Mouse (Mus musculus): ENCODE measurements around the gene Gm5447.

Gm5447 gene

DNA sequence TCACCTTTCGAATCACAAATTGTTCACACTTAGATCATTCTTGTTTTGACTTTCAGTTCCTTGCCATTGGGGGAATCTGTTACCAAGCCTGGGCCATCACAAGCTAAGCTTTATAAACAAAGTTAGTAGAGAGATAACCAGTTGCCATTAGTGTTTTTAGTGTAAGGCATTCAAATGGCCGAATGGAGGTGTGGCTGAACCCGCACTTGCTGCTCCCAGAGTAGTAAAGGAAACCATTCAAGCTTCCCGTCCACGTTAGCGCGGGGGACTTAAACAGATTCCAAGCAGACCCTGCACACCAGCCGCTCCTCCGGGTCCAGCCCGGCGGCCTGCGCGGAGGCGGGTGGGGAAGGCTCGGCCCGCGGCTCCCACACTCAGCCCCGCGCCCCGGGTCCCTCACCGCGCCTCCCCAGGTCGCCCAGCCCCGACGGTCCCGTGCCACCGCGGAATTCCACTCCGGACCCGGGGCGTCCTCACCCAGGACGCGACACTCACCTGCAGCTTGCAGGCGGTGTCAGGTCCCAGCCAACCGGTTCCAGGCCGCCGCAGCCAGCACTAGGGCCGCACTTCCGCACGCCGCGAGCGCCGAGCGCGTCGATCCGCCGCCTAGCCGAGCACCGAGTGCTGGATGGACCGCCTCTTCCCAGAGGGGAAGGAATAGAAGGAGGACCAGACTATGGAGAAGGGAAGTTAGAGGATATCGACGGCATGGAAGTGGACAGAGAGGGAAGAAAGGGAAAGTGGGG lies at the start of gene Gm5447, which contains the start of gene Exoc2:
TSS of gene Gm5447 (plus strand) at position 704 of the 746 bp plus-strand sequence.
TSS of gene Exoc2 (minus strand) at position 593 of the 746 bp plus-strand sequence.
- peak; percentile 80 for DNase-seq (ENCODE audit: low spot score)

DNA sequence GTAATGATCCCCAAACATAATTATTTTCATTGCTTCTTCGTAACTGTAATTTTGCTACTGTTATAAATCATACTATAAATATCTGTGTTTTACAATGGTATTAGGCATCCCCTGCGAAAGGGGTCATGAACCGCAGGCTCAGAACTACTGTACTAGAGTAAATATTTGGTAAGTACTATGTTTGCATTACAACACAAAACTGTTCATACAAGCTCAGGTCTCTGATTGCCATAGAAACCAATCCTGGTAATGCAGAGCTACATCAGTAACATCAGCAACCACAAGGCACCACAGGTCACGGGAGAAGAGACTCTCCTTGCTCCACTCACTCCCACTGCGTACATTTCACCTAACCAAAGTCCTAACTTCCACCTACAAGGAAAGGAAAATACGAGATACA lies 49.7 kb upstream of the Gm5447 start:
- DNase-seq (ENCODE audit: low spot score): no peak

DNA sequence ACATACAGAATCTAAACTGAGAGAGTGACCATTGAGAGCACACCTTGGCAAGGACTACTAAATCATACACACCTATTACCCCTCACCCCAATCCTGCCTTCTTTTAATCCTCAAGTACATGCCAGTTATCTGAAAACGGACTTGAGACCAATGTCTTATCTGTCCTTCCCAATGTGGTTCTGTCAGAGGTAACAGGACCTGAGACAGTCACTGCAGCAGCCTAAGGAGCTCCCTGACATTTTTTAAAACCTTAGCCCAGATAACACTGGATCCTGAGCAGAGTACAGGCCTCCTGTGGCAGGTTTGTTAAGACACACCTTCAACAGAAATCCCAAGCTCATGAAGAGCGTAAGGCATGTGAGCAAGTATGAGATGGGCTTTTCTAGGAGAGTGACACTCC lies 44.9 kb upstream of the Gm5447 start:
- no peak for DNase-seq (ENCODE audit: low spot score)

DNA sequence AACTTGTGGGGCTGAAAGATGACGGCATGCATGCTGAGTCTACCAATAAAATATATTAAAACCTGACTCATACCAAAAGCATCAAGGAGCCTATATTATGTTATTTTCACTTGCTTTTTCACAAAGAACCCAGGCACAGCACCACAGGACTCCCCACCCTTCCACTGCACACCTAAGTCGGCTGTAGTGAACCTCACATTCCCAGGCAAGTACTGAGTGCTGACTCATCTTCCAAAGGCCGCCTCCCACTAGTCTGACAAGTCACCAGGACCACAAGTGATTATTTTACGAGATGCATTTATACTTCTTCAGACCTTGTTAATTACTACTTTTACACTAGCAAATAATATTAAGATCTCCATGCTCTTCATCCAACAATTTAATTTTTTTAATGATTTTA lies 42.4 kb upstream of the Gm5447 start:
- no peak for DNase-seq (ENCODE audit: low spot score)

DNA sequence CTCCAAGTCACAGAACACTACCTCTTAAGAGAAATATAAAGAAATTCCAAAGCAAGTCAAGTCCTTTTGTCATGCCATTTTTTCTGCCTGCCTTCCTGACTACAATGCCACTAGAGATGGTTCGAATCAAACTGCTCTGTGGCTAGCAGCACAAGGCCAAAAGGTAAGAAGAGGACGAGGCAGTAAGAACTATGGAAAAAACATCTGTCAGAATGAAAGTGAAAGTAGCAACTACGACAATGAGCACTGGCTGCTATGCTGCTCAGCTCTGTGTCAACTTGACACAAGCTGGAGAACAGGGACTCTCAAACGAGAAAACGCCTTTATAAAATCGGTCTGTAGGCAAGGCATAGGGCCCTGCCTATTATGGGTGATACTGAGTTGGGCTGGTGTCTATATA lies 41.0 kb upstream of the Gm5447 start:
- DNase-seq (ENCODE audit: low spot score): no peak

DNA sequence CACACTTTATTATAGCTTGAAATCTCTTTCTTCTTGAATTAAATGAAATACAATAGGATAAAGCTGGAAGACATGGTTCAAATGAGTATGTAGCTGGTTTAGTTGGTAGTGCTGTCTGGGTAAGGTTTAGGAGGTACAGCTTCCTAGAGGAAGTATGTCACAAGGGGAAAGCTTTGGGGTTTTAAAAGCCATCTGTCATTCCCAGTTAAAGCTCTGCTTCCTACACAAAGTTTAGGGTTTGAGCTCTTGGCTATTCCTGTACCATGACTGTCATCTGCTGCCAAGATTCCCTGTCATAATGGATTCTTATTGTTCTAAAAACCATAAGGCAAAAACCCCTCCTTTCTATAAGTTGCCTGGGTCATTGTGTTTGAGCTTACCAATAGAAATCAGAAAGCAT lies 28.2 kb upstream of the Gm5447 start:
- DNase-seq (ENCODE audit: low spot score): no peak

DNA sequence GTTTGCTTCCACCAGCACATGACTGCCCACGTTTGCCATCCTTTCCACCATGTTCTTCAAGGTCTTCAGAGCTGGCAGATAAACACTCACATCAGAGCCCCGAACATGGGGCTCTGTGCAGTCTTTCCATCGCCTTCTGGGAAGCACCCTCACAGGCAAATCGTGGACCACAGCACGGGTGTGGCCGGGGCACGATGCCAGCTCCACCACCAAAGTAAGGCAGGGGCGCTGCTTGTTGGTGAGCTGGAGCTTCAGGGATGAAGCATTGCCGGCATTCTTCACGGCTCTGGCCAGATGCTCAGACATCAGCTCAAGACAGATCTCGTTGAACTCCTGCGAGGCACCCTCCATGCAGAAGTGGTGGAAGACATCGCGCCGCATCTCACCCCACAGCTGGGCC lies 26.9 kb upstream of the Gm5447 start:
- DNase-seq (ENCODE audit: low spot score): no peak

DNA sequence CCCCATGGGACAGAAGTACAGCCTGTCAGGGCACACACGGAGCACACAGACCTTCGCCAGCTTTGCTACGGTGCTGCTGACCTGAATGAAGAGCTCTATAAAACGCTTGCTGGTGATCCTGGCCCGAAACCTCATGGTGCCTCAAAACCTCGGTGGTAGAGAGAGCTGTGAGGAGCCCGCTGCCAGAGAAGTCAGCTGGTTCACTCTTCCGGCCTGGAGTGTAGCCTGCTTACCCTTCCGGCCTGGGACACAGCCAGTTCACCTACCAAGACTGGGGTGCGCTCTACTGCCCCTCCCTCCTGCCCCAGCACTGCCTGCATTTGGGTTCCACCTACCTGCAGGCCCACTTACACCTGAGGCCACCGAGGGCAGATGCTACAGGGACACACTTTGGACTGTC lies 26.5 kb upstream of the Gm5447 start, which contains the start of gene Hus1b:
TSS of gene Hus1b (minus strand) at position 220 of the 400 bp plus-strand sequence.
- DNase-seq (ENCODE audit: low spot score): no peak

DNA sequence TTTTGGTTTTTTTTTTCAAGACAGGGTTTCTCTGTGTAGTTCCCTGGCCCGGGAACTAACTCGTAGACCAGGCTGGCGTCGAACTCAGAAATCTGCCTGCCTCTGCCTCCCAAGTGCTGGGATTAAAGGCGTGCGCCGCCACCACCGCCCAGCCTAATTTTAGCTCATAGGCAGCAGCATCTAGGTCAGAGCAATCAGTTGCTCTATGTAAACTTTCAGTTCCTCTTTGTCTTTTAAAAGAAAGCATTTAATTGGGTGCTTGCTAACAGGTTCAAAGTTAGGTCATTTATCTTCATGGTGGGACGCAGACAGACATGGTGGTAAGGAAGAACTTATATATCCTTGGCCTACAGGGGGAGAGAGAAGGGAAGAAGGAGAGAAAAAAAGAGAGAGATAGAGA lies 24.8 kb upstream of the Gm5447 start:
- DNase-seq (ENCODE audit: low spot score): no peak

DNA sequence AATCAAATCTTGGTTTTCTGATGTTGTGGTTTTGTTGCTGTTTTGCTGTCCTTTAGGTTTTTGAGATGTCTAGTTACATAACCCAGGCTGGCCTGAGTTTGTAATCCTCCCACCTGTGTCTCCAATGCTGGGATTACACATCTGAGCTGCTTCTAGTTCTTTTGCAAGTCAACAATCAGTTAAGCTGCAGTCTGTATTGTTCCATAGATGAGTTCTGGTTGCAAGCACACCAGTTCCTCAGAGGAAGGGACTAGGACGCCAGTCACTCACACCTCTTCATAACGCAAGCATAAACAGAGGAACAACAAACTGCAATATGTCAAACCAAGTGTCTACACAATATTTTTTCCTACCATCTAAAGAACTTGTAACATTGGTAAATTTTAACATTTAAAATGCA lies 22.0 kb upstream of the Gm5447 start:
- DNase-seq (ENCODE audit: low spot score): no peak

DNA sequence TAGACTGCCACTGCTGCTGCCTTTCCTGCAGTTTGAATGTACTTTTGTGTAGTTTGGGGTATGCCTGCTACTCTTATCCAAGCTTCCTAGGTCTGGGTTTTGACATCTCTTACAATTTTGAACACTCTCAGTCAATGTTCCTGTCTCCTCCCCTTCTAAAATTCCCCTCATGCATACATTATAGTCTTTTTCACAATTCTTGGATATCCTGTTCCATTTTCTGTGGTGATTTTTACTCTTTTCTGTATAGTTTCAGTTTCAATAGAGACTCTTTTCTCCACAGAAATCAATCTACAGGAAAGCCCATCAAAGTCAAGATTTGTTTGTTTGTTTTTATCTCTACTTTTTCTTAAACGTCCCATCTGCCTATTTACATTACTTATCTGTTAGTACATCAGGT lies 20.4 kb upstream of the Gm5447 start:
- no peak for DNase-seq (ENCODE audit: low spot score)

DNA sequence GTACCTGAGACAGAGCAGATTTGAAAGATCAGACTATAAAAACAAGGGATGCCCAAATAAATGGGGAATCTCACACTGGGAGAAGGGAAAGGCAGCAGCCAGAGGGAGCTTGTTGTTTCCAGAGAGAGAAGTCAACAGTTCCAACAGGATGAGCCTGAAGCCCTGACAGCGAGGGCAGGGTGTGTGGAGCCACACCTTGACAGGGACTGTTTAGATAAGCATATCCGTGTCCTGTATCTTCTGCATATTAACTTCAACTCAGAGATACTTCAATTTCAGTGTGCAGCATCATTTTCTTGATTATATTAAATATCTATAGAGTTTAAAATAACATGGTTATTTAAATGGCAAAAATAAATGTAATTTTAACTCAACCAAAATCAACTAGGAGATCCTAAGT lies 13.3 kb upstream of the Gm5447 start:
- DNase-seq (ENCODE audit: low spot score): no peak

DNA sequence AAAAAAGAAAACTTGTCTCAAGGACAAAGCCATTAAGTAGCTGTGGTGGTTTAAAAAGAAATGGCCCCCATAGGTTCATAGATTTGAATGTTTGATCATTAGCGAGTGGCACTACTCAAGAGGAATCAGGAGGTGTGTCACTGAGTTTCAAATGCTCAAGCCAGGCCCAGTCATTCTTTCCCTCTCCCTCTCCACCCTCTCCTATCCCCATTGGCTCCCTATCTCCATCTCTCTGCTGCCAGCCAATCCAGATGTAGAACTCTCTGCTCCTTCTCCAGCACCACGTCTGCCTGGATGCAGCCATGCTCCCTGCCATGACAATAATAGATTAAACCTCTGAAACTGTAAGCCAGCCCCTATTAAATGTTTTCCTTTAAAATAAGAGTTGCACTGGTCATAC lies 12.1 kb upstream of the Gm5447 start:
- DNase-seq (ENCODE audit: low spot score): no peak

DNA sequence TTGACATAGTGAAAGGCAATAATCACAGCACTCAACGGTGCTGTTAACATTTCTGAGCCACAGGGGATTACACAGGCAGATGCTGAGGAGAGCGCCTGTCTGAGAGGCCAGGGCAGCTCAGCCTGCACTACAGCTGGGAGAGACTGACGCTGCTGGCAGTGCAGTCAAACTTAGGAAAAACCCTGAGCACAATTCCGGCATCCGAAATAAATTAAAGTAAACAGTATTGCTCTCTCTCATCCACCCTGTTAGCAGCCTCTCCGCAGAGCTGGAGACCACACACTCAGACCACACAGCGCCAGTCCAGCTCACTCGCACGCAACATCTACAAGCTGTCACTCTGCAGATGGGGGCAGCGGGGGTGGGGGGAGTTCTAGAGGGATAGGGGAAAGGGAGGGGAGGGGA lies 7.5 kb upstream of the Gm5447 start:
- no peak for DNase-seq (ENCODE audit: low spot score)

DNA sequence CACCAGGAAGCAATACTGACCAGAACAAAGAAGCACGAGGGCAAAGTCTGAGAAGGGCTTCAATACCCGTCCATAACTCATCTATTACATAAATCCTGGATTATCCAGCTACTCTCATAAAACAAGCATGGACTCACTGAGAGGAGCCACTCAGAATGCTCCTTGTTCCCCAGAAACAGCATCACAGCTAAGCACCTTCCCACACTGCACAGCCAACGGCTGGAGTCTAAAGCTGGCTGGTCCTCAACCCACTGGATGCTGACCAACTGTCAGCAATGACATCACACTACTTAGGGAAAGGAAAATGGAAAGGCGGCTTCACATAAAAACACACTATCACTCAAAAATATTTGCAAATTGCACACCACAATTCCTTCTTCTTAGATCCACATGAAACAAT lies 5.7 kb upstream of the Gm5447 start:
- DNase-seq (ENCODE audit: low spot score): no peak

DNA sequence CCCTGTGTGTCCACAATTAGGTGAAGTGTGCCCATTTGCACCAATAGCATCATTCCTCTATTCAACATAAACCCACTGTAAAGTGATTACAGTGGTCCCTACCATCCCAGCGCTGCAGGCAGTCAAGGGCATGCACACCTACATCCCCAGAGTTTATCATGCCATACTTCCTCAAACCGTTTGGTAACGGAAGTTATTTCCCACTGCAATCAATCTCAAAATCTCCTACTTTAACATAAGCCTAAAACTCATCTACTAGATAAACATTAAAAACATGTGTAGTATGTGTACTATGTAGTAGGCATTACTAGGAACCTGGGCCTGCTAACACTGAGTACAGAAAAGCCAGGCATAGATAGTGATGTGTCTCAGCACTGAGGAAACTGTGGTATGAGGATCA lies 3.0 kb upstream of the Gm5447 start:
- no peak for DNase-seq (ENCODE audit: low spot score)

DNA sequence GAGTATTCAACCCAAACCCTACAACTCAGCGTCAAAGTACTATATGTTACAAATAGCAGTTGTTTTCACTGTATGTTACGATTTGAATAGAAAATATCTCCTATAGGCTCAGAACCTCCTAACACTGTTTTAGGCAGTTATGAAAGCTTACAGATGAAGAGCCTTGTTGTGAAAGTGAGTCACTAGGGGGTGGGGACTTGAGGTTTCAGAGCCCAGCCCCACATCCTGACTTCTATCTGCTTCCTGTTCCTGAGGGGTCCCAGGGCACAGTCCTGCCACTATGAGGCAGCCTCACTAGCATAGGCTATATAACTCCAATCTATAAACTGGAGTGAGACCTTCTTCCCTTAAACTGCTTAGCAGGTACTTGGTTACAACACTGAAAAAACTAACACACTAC lies 1.9 kb upstream of the Gm5447 start:
- no peak for DNase-seq (ENCODE audit: low spot score)

DNA sequence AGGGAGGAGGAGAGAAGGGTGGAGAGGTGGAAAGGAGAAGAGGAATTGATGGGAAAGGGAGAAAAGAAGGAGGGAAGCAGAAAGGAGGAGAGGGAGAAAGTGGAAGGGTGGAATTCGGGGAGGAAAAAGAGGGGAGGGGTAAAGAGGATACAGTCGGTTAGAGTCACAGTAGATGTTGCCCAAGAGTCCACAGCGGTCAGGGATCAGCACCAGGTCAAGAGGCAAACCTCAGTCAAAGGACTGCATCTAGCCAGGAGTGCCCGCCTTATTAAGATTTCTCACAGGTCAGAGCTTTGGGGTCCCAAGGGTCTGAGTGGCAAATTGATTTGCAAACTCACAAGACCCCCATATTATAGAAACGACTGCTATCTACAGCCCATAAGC lies 235 bp downstream of the Gm5447 start:
- DNase-seq (ENCODE audit: low spot score): no peak

DNA sequence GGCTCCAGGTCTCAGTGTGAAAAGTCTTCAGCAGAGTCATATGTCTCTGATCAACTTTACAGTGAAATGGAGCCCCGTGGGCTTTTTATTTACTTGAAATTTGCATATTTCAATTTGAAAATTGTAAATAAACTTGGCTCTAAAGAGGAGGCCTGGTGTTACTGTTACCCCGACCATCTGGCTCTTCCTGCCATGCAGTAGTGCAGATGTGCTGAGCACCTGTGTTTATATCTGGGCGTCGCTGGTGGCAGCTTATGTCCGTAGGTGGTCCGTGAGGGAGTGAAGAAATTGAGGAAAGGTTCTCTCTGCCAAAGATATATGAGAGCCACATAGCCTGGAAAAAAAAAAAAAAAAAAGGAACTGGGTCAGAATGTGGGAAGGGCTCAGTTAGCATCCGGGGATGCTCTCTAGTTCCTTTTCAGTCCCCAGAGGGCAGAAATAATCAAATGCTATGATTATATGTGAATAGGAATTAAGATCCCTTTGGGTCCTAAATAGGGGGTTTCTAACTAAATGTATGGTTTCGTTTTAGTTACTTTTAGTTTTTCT lies 2.6 kb downstream of the Gm5447 start:
- no peak for DNase-seq (ENCODE audit: low spot score)

DNA sequence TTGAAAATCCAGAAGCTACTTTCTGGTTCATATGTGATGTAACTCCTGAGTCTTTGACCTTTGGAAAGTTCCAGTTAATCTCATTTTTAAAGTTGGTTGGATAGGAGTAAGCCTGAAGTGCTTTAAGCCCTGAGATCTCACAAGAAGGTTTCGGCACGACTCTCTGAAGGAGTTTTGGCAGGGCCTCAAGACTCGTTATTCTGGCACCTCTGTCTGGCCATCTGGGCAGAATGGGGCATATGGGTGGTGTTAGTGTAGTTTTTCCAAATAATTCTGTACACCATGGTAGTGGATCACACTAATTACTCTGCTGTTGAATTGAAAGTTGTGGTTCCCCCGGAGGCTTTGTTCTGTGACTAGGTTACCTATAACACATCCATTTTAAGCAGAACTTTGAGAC lies 4.2 kb downstream of the Gm5447 start:
- no peak for DNase-seq (ENCODE audit: low spot score)

DNA sequence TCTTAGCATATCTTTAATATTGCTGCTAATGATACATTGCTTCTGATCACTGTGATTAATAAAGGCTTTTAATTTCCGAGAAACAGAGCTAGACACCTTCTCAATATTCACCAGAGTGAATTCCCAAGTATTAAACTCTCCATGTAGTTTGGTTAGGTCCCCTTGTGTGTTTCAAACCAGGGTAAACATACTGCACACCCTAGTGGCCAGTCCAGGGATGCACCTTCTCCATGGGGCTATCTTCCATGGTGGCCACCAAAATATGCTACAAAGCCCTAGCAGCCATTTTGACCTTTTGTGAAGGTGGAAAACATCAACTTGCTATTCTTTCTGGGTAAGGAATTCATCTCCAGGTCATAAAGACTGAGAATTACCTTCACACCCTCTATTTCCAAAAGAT lies 7.7 kb downstream of the Gm5447 start:
- DNase-seq (ENCODE audit: low spot score): peak; percentile 37

DNA sequence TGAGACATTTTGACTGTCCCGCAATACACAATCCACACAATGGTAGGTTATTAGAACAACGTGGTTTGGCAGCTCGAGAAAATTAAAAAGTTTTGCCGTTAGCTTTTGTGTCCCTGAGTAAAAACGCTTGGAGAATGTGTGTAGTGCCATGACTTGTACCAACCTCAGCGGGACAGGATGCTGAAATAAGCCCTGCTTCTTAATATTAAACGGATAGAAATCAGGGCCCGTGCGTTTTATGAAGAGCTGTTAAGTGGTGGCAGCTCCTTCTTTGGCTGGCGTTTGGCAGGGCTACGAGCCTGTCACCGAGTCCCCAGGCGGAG lies 11.2 kb downstream of the Gm5447 start:
- no peak for DNase-seq (ENCODE audit: low spot score)

DNA sequence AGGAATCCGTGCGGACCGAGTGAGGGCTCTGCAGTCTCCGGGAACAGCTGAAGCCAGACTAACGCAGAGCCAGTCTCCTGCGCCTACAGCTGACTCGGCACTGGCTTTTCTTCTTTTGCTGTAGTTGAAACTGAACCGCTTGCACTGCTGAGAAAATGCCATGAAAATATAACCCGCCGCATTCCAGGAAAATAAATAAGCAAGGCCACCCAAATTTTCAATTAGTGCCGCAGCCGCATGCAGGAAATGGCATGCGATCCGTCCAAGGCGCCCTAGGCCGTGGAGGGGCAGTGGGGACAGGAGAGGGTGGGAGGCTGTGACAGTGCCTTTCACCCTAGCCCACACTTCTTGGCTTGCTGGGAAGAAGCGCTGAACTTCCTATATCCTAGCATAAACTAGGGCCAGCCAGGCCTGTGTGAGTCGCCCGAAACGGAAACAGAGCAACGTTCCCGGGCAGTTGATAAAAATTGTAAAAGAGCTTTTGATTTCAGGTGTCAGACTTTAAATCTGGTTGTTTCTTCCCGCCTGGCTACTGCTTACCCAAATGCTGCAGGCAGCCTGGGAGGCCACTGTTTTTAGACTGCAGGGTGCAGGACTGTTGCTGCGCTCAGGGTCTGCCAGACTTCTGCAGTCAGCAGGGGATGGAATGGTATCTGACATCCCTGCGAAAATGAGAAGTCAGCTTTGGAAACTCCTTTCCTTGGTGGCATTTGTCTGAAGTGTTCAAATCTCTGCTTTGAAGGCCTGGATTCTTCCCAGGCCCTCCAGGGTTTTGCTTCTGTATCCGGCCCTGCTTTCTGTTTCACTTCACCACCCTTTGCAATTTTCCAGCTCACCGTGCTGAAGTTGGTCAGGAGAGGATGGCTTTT lies 11.8 kb downstream of the Gm5447 start:
- DNase-seq (ENCODE audit: low spot score): no peak

Measured in urinary bladder, postnatal 25 days (tissue).